Mouse (Mus musculus) forebrain, embryonic 16.5 days (tissue): ENCODE measurements around the gene Poln. TPM values are rescaled to one million over a fixed set of nuclear protein-coding genes. Genes with fewer than 3 reads are reported as not detected.

Experiments used
- ATAC-seq: fragments of 200-750 bp; cut with Nextera tagmentation; 2 replicates; pipeline ENCODE4 v1.8.0; 2017; ENCODE audit warnings: mild to moderate bottlenecking, moderate library complexity
- H3K27ac ChIP-seq: fragments of 300-500 bp; sonication (generic); 2 replicates; pipeline ENCODE4 v1.5.1; 2014; ENCODE audit warnings: low read length, control low read depth
- H3K27me3 ChIP-seq: fragments of 300-500 bp; sonication (generic); replicated peaks from 2 replicates; pipeline ENCODE4 v1.6.1; 2014; ENCODE audit warnings: low read length; ENCODE audit not compliant: control insufficient read depth, insufficient read depth
- H3K36me3 ChIP-seq: fragments of 300-500 bp; sonication (generic); 2 replicates; pipeline ENCODE4 v1.6.1; 2014; ENCODE audit not compliant: control insufficient read depth, insufficient read depth
- H3K4me1 ChIP-seq: fragments of 300-500 bp; sonication (generic); replicated peaks from 2 replicates; pipeline ENCODE4 v1.6.1; 2014; ENCODE audit warnings: low read length; ENCODE audit not compliant: control insufficient read depth, insufficient read depth
- H3K4me2 ChIP-seq: fragments of 300-500 bp; sonication (generic); 2 replicates; pipeline ENCODE4 v1.6.1; 2014; ENCODE audit warnings: mild to moderate bottlenecking, low read length, control low read depth
- H3K4me3 ChIP-seq: fragments of 300-500 bp; sonication (generic); replicated peaks from 2 replicates; pipeline ENCODE4 v1.5.1; 2014; ENCODE audit warnings: mild to moderate bottlenecking, low read length, control low read depth
- H3K9ac ChIP-seq: fragments of 300-500 bp; sonication (generic); replicated peaks from 2 replicates; pipeline ENCODE4 v1.6.1; 2014; ENCODE audit warnings: low read depth, low read length, control low read depth
- H3K9me3 ChIP-seq: fragments of 300-500 bp; sonication (generic); 2 replicates; pipeline ENCODE4 v1.6.1; 2016; ENCODE audit warnings: low read length; ENCODE audit not compliant: control insufficient read depth
- WGBS: fragments of 180-500 bp; shearing (Covaris S2); extraction: QIAGEN DNeasy Blood & Tissue Kit; methylation state at CpG from one replicate; pipeline ENCODE4 v1.1.7; 2014; 5-methylcytosine and 5-hydroxymethylcytosine counted together
- polyA plus RNA-seq: library from polyadenylated mRNA; unstranded; fragments of >200 nt; fragmentation: Nextera tagmentation; extraction: Ambion mirVana; gene quantifications from 2 replicates; pipeline ENCODE4 v1.2.1, GENCODE M21; 2015

The Poln gene
- polyA plus RNA-seq, 1 experiment from 2014 or later = 0.73 TPM

GRCm38 (mm10) chr5:33994671-33995625 lies 174.3 kb downstream of the Poln start:
- ATAC-seq = no peak
- WGBS = 34% methylated on average over 28 of the region's 28 CpGs
- peaks cover 32% of the 10 kb centered on the region for H3K4me1 ChIP-seq

GRCm38 (mm10) chr5:33983309-33984121 lies 185.7 kb downstream of the Poln start, which contains the start of gene Gm1673:
Gm1673 (plus strand) TSS chr5:33983433.
- Histone ChIP-seq H3K36me3 (peaks cover 5% of the 10 kb centered on the region; the same call in 1 of the 2 replicates), H3K27ac (peak within 1 kb of the TSS; percentile 91), H3K4me3 (peak within 1 kb of the TSS; percentile 95), H3K4me2 (peak within 1 kb of the TSS; percentile 86), H3K9ac (peak within 1 kb of the TSS; percentile 97), H3K9me3 (no peaks in the 10 kb centered on the region), H3K4me1 (peaks cover 28% of the 10 kb centered on the region), H3K27me3 (no peaks in the 10 kb centered on the region)
- peak; percentile 91 for ATAC-seq
- 0% methylated on average over 83 of the region's 88 CpGs for WGBS

More at GRCm38 (mm10) chr5:33994671-33995625, 174.3 kb downstream of the Poln start:
- Histone ChIP-seq H3K4me2 (peak overlapping the region; percentile 65), H3K27ac (peak overlapping the region; percentile 98), H3K36me3 (no peaks in the 10 kb centered on the region), H3K9ac (peak overlapping the region; percentile 94), H3K4me3 (peak overlapping the region; percentile 91), H3K9me3 (no peaks in the 10 kb centered on the region), H3K27me3 (no peaks in the 10 kb centered on the region)

- Histone ChIP-seq H3K4me3 (peak overlapping the region; percentile 95), H3K9ac (peak overlapping the region; percentile 97), H3K36me3 (peaks cover 5% of the 10 kb centered on the region; the same call in 1 of the 2 replicates), H3K4me1 (peaks cover 28% of the 10 kb centered on the region), H3K9me3 (no peaks in the 10 kb centered on the region), H3K27ac (peak overlapping the region; percentile 91), H3K4me2 (peak overlapping the region; percentile 86), H3K27me3 (no peaks in the 10 kb centered on the region)
- 2% methylated on average over 26 of the region's 26 CpGs for WGBS
- peak; percentile 36 for ATAC-seq
These were observed 186.5 kb downstream of the Poln start for GRCm38 (mm10) chr5:33982731-33983259.

GRCm38 (mm10) chr5:33976267-33976666 lies 193.0 kb downstream of the Poln start:
- no peaks in the 10 kb centered on the region for H3K9me3 ChIP-seq
- H3K27me3 ChIP-seq = no peaks in the 10 kb centered on the region
- no peak overlapping the region for H3K4me2 ChIP-seq
- H3K36me3 ChIP-seq = no peaks in the 10 kb centered on the region
- WGBS = 45% methylated on average over 3 of the region's 3 CpGs
- no peak for ATAC-seq
- H3K4me3 ChIP-seq = no peak overlapping the region
- H3K9ac ChIP-seq = no peak overlapping the region
- H3K4me1 ChIP-seq = no peaks in the 10 kb centered on the region
- no peak overlapping the region for H3K27ac ChIP-seq

GRCm38 (mm10) chr5:33974736-33975135 lies 194.5 kb downstream of the Poln start:
- Histone ChIP-seq H3K4me2 (no peak overlapping the region), H3K9ac (no peak overlapping the region), H3K36me3 (no peaks in the 10 kb centered on the region), H3K27me3 (no peaks in the 10 kb centered on the region), H3K27ac (no peak overlapping the region), H3K9me3 (no peaks in the 10 kb centered on the region), H3K4me3 (no peak overlapping the region), H3K4me1 (no peaks in the 10 kb centered on the region)
- WGBS = 30% methylated on average over 2 of the region's 2 CpGs
- ATAC-seq = no peak

GRCm38 (mm10) chr5:33959382-33959781 lies 209.9 kb downstream of the Poln start:
- Histone ChIP-seq H3K4me3 (no peak overlapping the region), H3K36me3 (no peaks in the 10 kb centered on the region), H3K27me3 (0 out of 2 replicates have a peak, but pooled peaks cover 2% of the 10 kb centered on the region), H3K4me1 (no peaks in the 10 kb centered on the region), H3K9me3 (no peaks in the 10 kb centered on the region), H3K27ac (no peak overlapping the region), H3K4me2 (no peak overlapping the region), H3K9ac (no peak overlapping the region)
- 83% methylated on average over 4 of the region's 4 CpGs for WGBS
- no peak for ATAC-seq

Other genes starting within 250 kb of the Poln start
- 45.3 and 47.5 TPM in 2 replicates for gene Nelfa, start 233.0 kb downstream of the Poln start, polyA plus RNA-seq
- 435 and 524 TPM in 2 replicates for gene Gm1673, start 186.0 kb downstream of the Poln start, polyA plus RNA-seq
- gene Nat8l, start 173.5 kb downstream of the Poln start, polyA plus RNA-seq = 3.8 and 4.7 TPM in 2 replicates
- gene Haus3, start 79 bp upstream of the Poln start, polyA plus RNA-seq = 18.0 and 23.1 TPM in 2 replicates
- 37.1 and 47.2 TPM in 2 replicates for gene Mxd4, start 18.3 kb upstream of the Poln start, polyA plus RNA-seq
- 4.4 and 5.2 TPM in 2 replicates for gene Zfyve28, start 119.0 kb upstream of the Poln start, polyA plus RNA-seq
- 0.26 TPM in 1 of 2 replicates, not detected in the other for gene Cfap99, start 119.2 kb upstream of the Poln start, polyA plus RNA-seq
- gene Rnf4, start 166.8 kb upstream of the Poln start, polyA plus RNA-seq = 150 and 153 TPM in 2 replicates
- gene Fam193a, start 200.5 kb upstream of the Poln start, polyA plus RNA-seq = 16.3 and 17.1 TPM in 2 replicates